Comparison of ENCODE assay signal across 12 mouse cellular contexts in genomic region chr17:31487433-31488060, GRCm38 (mm10). TPM values are rescaled to one million over a fixed set of nuclear protein-coding genes. Genes with fewer than 3 reads are reported as not detected.
A peak's percentile ranks its signal among the peaks of the same experiment; 100 is the strongest.
DNase-seq lines count a peak whose midpoint lies in the region; ATAC-seq and TF ChIP-seq lines count a peak whose summit lies in the region.
"Had no signal": no experiment of that assay in that cellular context is flagged by ENCODE, and none has a peak within 500 bp of the region (broad histone marks: within the 10 kb centered on the region; RNA-seq: fewer than 3 reads in every experiment).

No protein-coding gene starts in this region.

- H3K4me3 ChIP-seq in hindbrain, embryonic 13.5 days: no peak overlapping the region
- no peak overlapping the region for H3K4me3 ChIP-seq in hindbrain, embryonic 11.5 days (ENCODE audit: low read depth, low read length)
- H3K4me3 ChIP-seq in hindbrain, embryonic 14.5 days (replicated peaks; ENCODE audit: low read length): no peak overlapping the region
- no peak overlapping the region for H3K4me3 ChIP-seq in intestine, postnatal 0 days (ENCODE audit: low read depth, low read length)
- no peak overlapping the region for H3K4me3 ChIP-seq in midbrain, embryonic 13.5 days (replicated peaks)
- no peak overlapping the region for H3K4me3 ChIP-seq in liver, embryonic 12.5 days
- no peak overlapping the region for H3K4me3 ChIP-seq in heart, embryonic 10.5 days
- H3K4me3 ChIP-seq: liver, embryonic 13.5 days had no signal

- no peak for ATAC-seq in hindbrain, embryonic 13.5 days (ENCODE audit: low FRiP score)
- no peak for ATAC-seq in hindbrain, embryonic 11.5 days (ENCODE audit: low FRiP score)
- no peak for ATAC-seq in hindbrain, embryonic 14.5 days (ENCODE audit: low FRiP score)
- ATAC-seq in intestine, postnatal 0 days: peak; percentile 54
- no peak for ATAC-seq in midbrain, embryonic 13.5 days
- ATAC-seq in liver, embryonic 12.5 days: no peak

- 0 out of 2 replicates have a peak, but pooled peaks cover 7% of the 10 kb centered on the region for H3K27me3 ChIP-seq in hindbrain, embryonic 13.5 days
- no peaks in the 10 kb centered on the region for H3K27me3 ChIP-seq in hindbrain, embryonic 11.5 days (ENCODE audit: control insufficient read depth, insufficient read depth, low read length)
- H3K27me3 ChIP-seq in hindbrain, embryonic 14.5 days (ENCODE audit: control insufficient read depth, insufficient read depth, low read length): no peaks in the 10 kb centered on the region
- no peaks in the 10 kb centered on the region for H3K27me3 ChIP-seq in intestine, postnatal 0 days (replicated peaks; ENCODE audit: control insufficient read depth, insufficient read depth, low read length)
- no peaks in the 10 kb centered on the region for H3K27me3 ChIP-seq in midbrain, embryonic 13.5 days
- peaks cover 8% of the 10 kb centered on the region for H3K27me3 ChIP-seq in liver, embryonic 12.5 days (replicated peaks)
- no peaks in the 10 kb centered on the region for H3K27me3 ChIP-seq in heart, embryonic 10.5 days (ENCODE audit: insufficient read depth, poor library complexity, severe bottlenecking)
- H3K27me3 ChIP-seq: liver, embryonic 13.5 days had no signal

- no peak for DNase-seq in hindbrain, embryonic 11.5 days (ENCODE audit: low spot score)
- no peak for DNase-seq in hindbrain, embryonic 14.5 days (ENCODE audit: low spot score)
- no peak for DNase-seq in ovary, postnatal 10 days (ENCODE audit: low spot score)
- no peak for DNase-seq in heart, embryonic 10.5 days (ENCODE audit: low spot score)
- DNase-seq: cerebellum, postnatal 10 days; heart, adult 11 months; liver, embryonic 13.5 days; lung, postnatal 14 days had no signal

- no peak for TF ChIP-seq CTCF in intestine, postnatal 0 days (IDR thresholded peaks at IDR 0.05; ENCODE audit: low read depth)

- WGBS in hindbrain, embryonic 13.5 days: 25% methylated on average over 6 of the region's 6 CpGs
- WGBS in hindbrain, embryonic 11.5 days: 23% methylated on average over 6 of the region's 6 CpGs
- 24% methylated on average over 6 of the region's 6 CpGs for WGBS in hindbrain, embryonic 14.5 days
- 25% methylated on average over 6 of the region's 6 CpGs for whole genome bisulfite sequencing in intestine, postnatal 0 days
- 17% methylated on average over 6 of the region's 6 CpGs for WGBS in midbrain, embryonic 13.5 days
- 45% methylated on average over 6 of the region's 6 CpGs for WGBS in liver, embryonic 12.5 days (ENCODE audit: insufficient replicate concordance)
- 57% methylated on average over 6 of the region's 6 CpGs for WGBS in heart, embryonic 10.5 days

- H3K9me3 ChIP-seq in hindbrain, embryonic 13.5 days: no peaks in the 10 kb centered on the region
- H3K9me3 ChIP-seq in hindbrain, embryonic 11.5 days (ENCODE audit: control insufficient read depth, low read length): no peaks in the 10 kb centered on the region
- H3K9me3 ChIP-seq in hindbrain, embryonic 14.5 days (ENCODE audit: control insufficient read depth, low read length): no peaks in the 10 kb centered on the region
- no peaks in the 10 kb centered on the region for H3K9me3 ChIP-seq in intestine, postnatal 0 days (ENCODE audit: control insufficient read depth)
- no peaks in the 10 kb centered on the region for H3K9me3 ChIP-seq in midbrain, embryonic 13.5 days
- H3K9me3 ChIP-seq in liver, embryonic 12.5 days (replicated peaks): no peaks in the 10 kb centered on the region
- no peaks in the 10 kb centered on the region for H3K9me3 ChIP-seq in heart, embryonic 10.5 days
- H3K9me3 ChIP-seq: liver, embryonic 13.5 days had no signal

- H3K27ac ChIP-seq in hindbrain, embryonic 13.5 days: peak overlapping the region; percentile 76
- no peak overlapping the region for H3K27ac ChIP-seq in hindbrain, embryonic 11.5 days (ENCODE audit: low read depth, low read length)
- peak overlapping the region; percentile 83 for H3K27ac ChIP-seq in hindbrain, embryonic 14.5 days
- H3K27ac ChIP-seq in intestine, postnatal 0 days (ENCODE audit: low read depth, low read length): no peak overlapping the region
- peak overlapping the region; percentile 61; the same call in 1 of the 2 replicates for H3K27ac ChIP-seq in midbrain, embryonic 13.5 days
- H3K27ac ChIP-seq in liver, embryonic 12.5 days: no peak overlapping the region
- no peak overlapping the region for H3K27ac ChIP-seq in heart, embryonic 10.5 days
- H3K27ac ChIP-seq: liver, embryonic 13.5 days had no signal

- no peaks in the 10 kb centered on the region for H3K36me3 ChIP-seq in hindbrain, embryonic 13.5 days
- no peaks in the 10 kb centered on the region for H3K36me3 ChIP-seq in hindbrain, embryonic 11.5 days (ENCODE audit: control insufficient read depth, insufficient read depth, low read length)
- no peaks in the 10 kb centered on the region for H3K36me3 ChIP-seq in hindbrain, embryonic 14.5 days (replicated peaks; ENCODE audit: control insufficient read depth, insufficient read depth)
- no peaks in the 10 kb centered on the region for H3K36me3 ChIP-seq in intestine, postnatal 0 days (ENCODE audit: control insufficient read depth, insufficient read depth)
- no peaks in the 10 kb centered on the region for H3K36me3 ChIP-seq in midbrain, embryonic 13.5 days
- H3K36me3 ChIP-seq in liver, embryonic 12.5 days: no peaks in the 10 kb centered on the region
- no peaks in the 10 kb centered on the region for H3K36me3 ChIP-seq in heart, embryonic 10.5 days
- H3K36me3 ChIP-seq: liver, embryonic 13.5 days had no signal

- no peak overlapping the region for H3K9ac ChIP-seq in hindbrain, embryonic 13.5 days
- H3K9ac ChIP-seq in hindbrain, embryonic 11.5 days (ENCODE audit: low read depth, low read length): no peak overlapping the region
- H3K9ac ChIP-seq in hindbrain, embryonic 14.5 days: no peak overlapping the region
- H3K9ac ChIP-seq in intestine, postnatal 0 days (ENCODE audit: low read depth, low read length): no peak overlapping the region
- H3K9ac ChIP-seq in midbrain, embryonic 13.5 days (replicated peaks): no peak overlapping the region
- no peak overlapping the region for H3K9ac ChIP-seq in liver, embryonic 12.5 days
- H3K9ac ChIP-seq: liver, embryonic 13.5 days had no signal

- peaks cover 16% of the 10 kb centered on the region for H3K4me1 ChIP-seq in hindbrain, embryonic 13.5 days (replicated peaks)
- no peaks in the 10 kb centered on the region for H3K4me1 ChIP-seq in hindbrain, embryonic 11.5 days (replicated peaks; ENCODE audit: control insufficient read depth, insufficient read depth, low read length)
- H3K4me1 ChIP-seq in hindbrain, embryonic 14.5 days (replicated peaks; ENCODE audit: control insufficient read depth, insufficient read depth, low read length): no peaks in the 10 kb centered on the region
- no peaks in the 10 kb centered on the region; the same call in 1 of the 2 replicates for H3K4me1 ChIP-seq in intestine, postnatal 0 days (replicated peaks; ENCODE audit: control insufficient read depth, insufficient read depth, low read length)
- H3K4me1 ChIP-seq in midbrain, embryonic 13.5 days (replicated peaks): peaks cover 15% of the 10 kb centered on the region
- H3K4me1 ChIP-seq in liver, embryonic 12.5 days: no peaks in the 10 kb centered on the region
- no peaks in the 10 kb centered on the region for H3K4me1 ChIP-seq in heart, embryonic 10.5 days

- H3K4me2 ChIP-seq in hindbrain, embryonic 13.5 days: no peak overlapping the region
- no peak overlapping the region for H3K4me2 ChIP-seq in hindbrain, embryonic 11.5 days (replicated peaks; ENCODE audit: low read depth, low read length)
- no peak overlapping the region for H3K4me2 ChIP-seq in hindbrain, embryonic 14.5 days (replicated peaks)
- H3K4me2 ChIP-seq in intestine, postnatal 0 days (replicated peaks; ENCODE audit: low read depth): no peak overlapping the region
- no peak overlapping the region for H3K4me2 ChIP-seq in midbrain, embryonic 13.5 days (replicated peaks)
- no peak overlapping the region for H3K4me2 ChIP-seq in liver, embryonic 12.5 days
- H3K4me2 ChIP-seq: liver, embryonic 13.5 days had no signal

RNA-seq across cellular contexts. Expression of gene Wdr4, which starts 32.2 kb away (rescaled TPM):
- 33.2 and 38.5 TPM in 2 replicates for polyA plus RNA-seq in hindbrain, embryonic 13.5 days (2015; fragmentation: Nextera tagmentation; extraction: Ambion mirVana)
- 33.4 and 34.0 TPM in 2 replicates for polyA plus RNA-seq in hindbrain, embryonic 11.5 days (2014; fragmentation: Nextera tagmentation; extraction: Ambion mirVana)
- polyA plus RNA-seq in hindbrain, embryonic 14.5 days (2014; fragmentation: Nextera tagmentation; extraction: Ambion mirVana): 29.5 and 30.9 TPM in 2 replicates
- polyA plus RNA-seq in intestine, postnatal 0 days (2015; fragmentation: Nextera tagmentation; extraction: Ambion mirVana): 11.7 and 12.5 TPM in 2 replicates
- polyA plus RNA-seq in midbrain, embryonic 13.5 days (2015; fragmentation: Nextera tagmentation; extraction: Ambion mirVana): 39.6 and 43.1 TPM in 2 replicates
- 42.2 and 46.1 TPM in 2 replicates for polyA plus RNA-seq in liver, embryonic 12.5 days (2016; fragmentation: Nextera tagmentation; extraction: Ambion mirVana)
- 38.2 and 49.3 TPM in 2 replicates for polyA plus RNA-seq in heart, embryonic 10.5 days (2016; fragmentation: Nextera tagmentation; extraction: Ambion mirVana)

RNA-seq across cellular contexts. Expression of gene Ndufv3, which starts 32.4 kb away (rescaled TPM):
- 399 and 414 TPM in 2 replicates for polyA plus RNA-seq in hindbrain, embryonic 13.5 days (2015; fragmentation: Nextera tagmentation; extraction: Ambion mirVana)
- polyA plus RNA-seq in hindbrain, embryonic 11.5 days (2014; fragmentation: Nextera tagmentation; extraction: Ambion mirVana): 253 TPM in 2 replicates
- 441 and 514 TPM in 2 replicates for polyA plus RNA-seq in hindbrain, embryonic 14.5 days (2014; fragmentation: Nextera tagmentation; extraction: Ambion mirVana)
- polyA plus RNA-seq in intestine, postnatal 0 days (2015; fragmentation: Nextera tagmentation; extraction: Ambion mirVana): 534 and 558 TPM in 2 replicates
- polyA plus RNA-seq in midbrain, embryonic 13.5 days (2015; fragmentation: Nextera tagmentation; extraction: Ambion mirVana): 364 and 385 TPM in 2 replicates
- polyA plus RNA-seq in liver, embryonic 12.5 days (2016; fragmentation: Nextera tagmentation; extraction: Ambion mirVana): 214 and 215 TPM in 2 replicates
- 392 and 480 TPM in 2 replicates for polyA plus RNA-seq in heart, embryonic 10.5 days (2016; fragmentation: Nextera tagmentation; extraction: Ambion mirVana)

Comparison
In these comparisons a context has a peak if more than half of its experiments do, and no peak if none do; other contexts are left out.
1. H3K27ac ChIP-seq: peak in hindbrain, embryonic 13.5 days (single experiment), hindbrain, embryonic 14.5 days (single experiment) and midbrain, embryonic 13.5 days (single experiment); none in hindbrain, embryonic 11.5 days (single experiment), intestine, postnatal 0 days (single experiment), liver, embryonic 12.5 days (single experiment) and heart, embryonic 10.5 days (single experiment).